Mouse (Mus musculus) erythroblast, embryonic 14.5 days (primary cell): ENCODE results near the gene Def8. TPM values are rescaled to one million over a fixed set of nuclear protein-coding genes. Genes with fewer than 3 reads are reported as not detected.

Experiments used
- H3K27me3 ChIP-seq: 2 replicates; pipeline ENCODE4 v1.6.1; 2012; ENCODE audit warnings: inconsistent platforms; ENCODE audit not compliant: control insufficient read depth
- H3K36me3 ChIP-seq: 2 replicates; pipeline ENCODE4 v1.6.1; 2012; ENCODE audit warnings: mild to moderate bottlenecking, inconsistent platforms; ENCODE audit not compliant: control insufficient read depth
- H3K4me1 ChIP-seq: 2 replicates; pipeline ENCODE4 v1.6.1; 2012; ENCODE audit warnings: inconsistent platforms; ENCODE audit not compliant: control insufficient read depth
- H3K4me3 ChIP-seq: replicated peaks from 2 replicates; pipeline ENCODE3; 2012; ENCODE audit warnings: moderate library complexity, mild to moderate bottlenecking, inconsistent platforms
- H3K9me3 ChIP-seq: 2 replicates; pipeline ENCODE4 v1.6.1; 2012; ENCODE audit warnings: low read length, inconsistent platforms, mixed read lengths; ENCODE audit not compliant: control insufficient read depth
- GATA1 ChIP-seq: IDR thresholded peaks from 2 replicates; pipeline ENCODE4 v1.6.1; 2012; ENCODE audit warnings: low read length, inconsistent platforms, mixed read lengths
- TAL1 ChIP-seq: IDR thresholded peaks from 3 replicates; pipeline ENCODE4 v1.6.1; 2012; ENCODE audit warnings: low read length, inconsistent platforms, mixed read lengths
- polyA plus RNA-seq: library from polyadenylated mRNA; stranded (reverse); fragments of >175 nt; gene quantifications from 2 replicates; pipeline ENCODE4 v1.2.3, GENCODE M21; 2012

The Def8 gene
- polyA plus RNA-seq, 1 experiment, result 0.29 TPM

DNA sequence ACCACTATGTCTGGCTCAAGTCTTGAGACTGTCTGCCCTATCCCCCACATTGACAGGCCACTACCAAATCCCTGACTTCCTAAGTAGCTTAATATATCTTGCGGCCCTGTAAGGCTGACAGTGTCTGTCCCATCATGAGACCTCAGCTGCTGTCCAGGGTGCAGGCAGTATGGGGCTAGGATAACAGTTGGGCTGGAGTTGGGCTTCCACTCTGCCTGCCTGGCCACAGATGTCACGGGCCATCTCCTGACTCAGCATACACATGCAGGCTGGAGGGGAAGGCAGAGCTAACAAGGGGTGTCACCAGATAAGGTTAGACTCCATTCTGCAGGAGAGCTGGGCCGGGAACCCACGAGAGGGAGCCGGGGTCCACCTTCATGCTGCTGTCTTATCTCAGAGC is 83.8 kb downstream of the Def8 start:
- peaks cover 10% of the 10 kb centered on the region for H3K9me3 ChIP-seq
- H3K4me1 ChIP-seq, result peaks cover 7% of the 10 kb centered on the region
- no peak overlapping the region for H3K4me3 ChIP-seq
- peaks cover 63% of the 10 kb centered on the region for H3K36me3 ChIP-seq
- TF ChIP-seq GATA1 (no peak), TAL1 (no peak)
- H3K27me3 ChIP-seq, result peaks cover 4% of the 10 kb centered on the region

DNA sequence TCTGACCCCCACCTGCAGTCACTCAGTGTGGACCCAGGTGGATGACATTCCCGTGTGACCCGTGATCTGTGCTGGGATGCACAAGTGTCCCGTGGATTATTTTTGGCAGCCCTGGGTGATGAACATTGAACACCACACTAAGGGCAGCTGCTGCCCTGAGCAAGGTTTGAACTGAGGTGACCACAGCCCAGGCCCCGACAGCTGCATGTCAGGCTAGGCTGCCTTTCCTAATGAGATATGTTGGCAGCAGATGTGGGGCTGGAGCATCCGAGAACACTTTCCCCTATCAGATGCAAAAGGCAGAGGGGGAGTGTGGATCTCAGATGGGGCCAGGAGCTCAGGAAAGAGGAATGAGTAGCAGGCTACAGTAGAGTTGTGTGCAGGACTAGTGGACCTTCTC is 87.5 kb downstream of the Def8 start:
- Histone ChIP-seq H3K9me3 (no peaks in the 10 kb centered on the region), H3K27me3 (peaks cover 41% of the 10 kb centered on the region), H3K4me1 (peaks cover 13% of the 10 kb centered on the region), H3K4me3 (no peak overlapping the region), H3K36me3 (peaks cover 27% of the 10 kb centered on the region)
- TF ChIP-seq GATA1 (no peak), TAL1 (no peak)

Other genes starting within 250 kb of the Def8 start
- gene Dpep1, start 237.3 kb upstream of the Def8 start, polyA plus RNA-seq, result not detected in 2 replicates
- 2.7 and 3.1 TPM in 2 replicates for gene Chmp1a, start 210.8 kb upstream of the Def8 start, polyA plus RNA-seq
- 0.17 TPM in 1 of 2 replicates, not detected in the other for gene Spata33, start 210.7 kb upstream of the Def8 start, polyA plus RNA-seq
- 1.8 and 2.3 TPM in 2 replicates for gene Cdk10, start 198.7 kb upstream of the Def8 start, polyA plus RNA-seq
- gene Spata2l, start 187.3 kb upstream of the Def8 start, polyA plus RNA-seq, result 0.03 and 0.07 TPM in 2 replicates
- 0.78 and 0.85 TPM in 2 replicates for gene Zfp276, start 169.3 kb upstream of the Def8 start, polyA plus RNA-seq
- gene Vps9d1, start 169.2 kb upstream of the Def8 start, polyA plus RNA-seq, result 2.0 and 2.4 TPM in 2 replicates
- gene Fanca, start 105.0 kb upstream of the Def8 start, polyA plus RNA-seq, result 9.7 and 10.0 TPM in 2 replicates
- gene Spire2, start 90.8 kb upstream of the Def8 start, polyA plus RNA-seq, result 0.05 and 0.18 TPM in 2 replicates
- gene Tcf25, start 49.8 kb upstream of the Def8 start, polyA plus RNA-seq, result 3.5 and 3.7 TPM in 2 replicates
- 0.01 TPM in 1 of 2 replicates, not detected in the other for gene Mc1r, start 16.4 kb upstream of the Def8 start, polyA plus RNA-seq
- 0.02 and 0.09 TPM in 2 replicates for gene Tubb3, start 12.1 kb upstream of the Def8 start, polyA plus RNA-seq
- gene Afg3l1, start 54.4 kb downstream of the Def8 start, polyA plus RNA-seq, result 1.6 and 1.7 TPM in 2 replicates
- gene Dbndd1, start 91.9 kb downstream of the Def8 start, polyA plus RNA-seq, result not detected in 2 replicates
- 0.16 and 0.22 TPM in 2 replicates for gene Gas8, start 95.3 kb downstream of the Def8 start, polyA plus RNA-seq
- gene Rhou, start 230.4 kb downstream of the Def8 start, polyA plus RNA-seq, result not detected in 2 replicates